Mouse (Mus musculus): ENCODE measurements around the gene Fxyd4.

GRCm38 (mm10) chr6:117918043-117918442 lies 19.4 kb downstream of the Fxyd4 start:
- TF ChIP-seq POLR2A (IDR thresholded peaks at IDR 0.05; ENCODE audit: insufficient read length, low read depth), result no peak
- TF ChIP-seq TCF3 (IDR thresholded peaks at IDR 0.05; ENCODE audit: insufficient read length, low read depth), result no peak
- TF ChIP-seq SRF (IDR thresholded peaks at IDR 0.05; ENCODE audit: control insufficient read depth, insufficient read length, low read depth), result no peak
- no peak for TF ChIP-seq E2F4 (IDR thresholded peaks at IDR 0.05; ENCODE audit: insufficient read depth)
- TF ChIP-seq MYOD1 (IDR thresholded peaks at IDR 0.05; ENCODE audit: control insufficient read depth in 1 of 3, insufficient read length in 2 of 3, low read depth in 2 of 3), result no peak
- no peak for TF ChIP-seq POLR2AphosphoS2 (IDR thresholded peaks at IDR 0.05; ENCODE audit: insufficient read length, low read depth)

All from myocyte (in vitro differentiated cells).